Mouse (Mus musculus) embryonic facial prominence, embryonic 13.5 days (tissue): Measurements from ENCODE around the gene Ptpn7. TPM values are rescaled to one million over a fixed set of nuclear protein-coding genes. Genes with fewer than 3 reads are reported as not detected.
"Not testable (repeated sequence)": the region's sequence is repeated elsewhere in the genome, so short reads cannot be mapped to it uniquely, and the experiment has no call there.

Source experiments
- ATAC-seq: fragments of 200-750 bp; cut with Nextera tagmentation; 2 replicates; pipeline ENCODE4 v1.8.0; 2017; ENCODE audit warnings: low read depth; ENCODE audit not compliant: insufficient number of reproducible peaks, insufficient read depth, low FRiP score, low TSS enrichment
- H3K27ac ChIP-seq: fragments of 300-500 bp; sonication (generic); 2 replicates; pipeline ENCODE4 v1.5.1; 2015; ENCODE audit warnings: moderate library complexity, mild to moderate bottlenecking, inconsistent platforms
- H3K27me3 ChIP-seq: fragments of 300-500 bp; sonication (generic); 2 replicates; pipeline ENCODE4 v1.6.1; 2015; ENCODE audit warnings: mild to moderate bottlenecking, inconsistent platforms
- H3K36me3 ChIP-seq: fragments of 300-500 bp; sonication (generic); 2 replicates; pipeline ENCODE4 v1.6.1; 2015; ENCODE audit warnings: mild to moderate bottlenecking, inconsistent platforms
- H3K4me1 ChIP-seq: fragments of 300-500 bp; sonication (generic); 2 replicates; pipeline ENCODE4 v1.6.1; 2015; ENCODE audit warnings: inconsistent platforms
- H3K4me2 ChIP-seq: fragments of 300-500 bp; sonication (generic); 2 replicates; pipeline ENCODE4 v1.6.1; 2015; ENCODE audit warnings: moderate library complexity, mild to moderate bottlenecking, inconsistent platforms
- H3K4me3 ChIP-seq: fragments of 300-500 bp; sonication (generic); 2 replicates; pipeline ENCODE4 v1.5.1; 2015; ENCODE audit warnings: mild to moderate bottlenecking, inconsistent platforms
- H3K9ac ChIP-seq: fragments of 300-500 bp; sonication (generic); 2 replicates; pipeline ENCODE4 v1.6.1; 2015; ENCODE audit warnings: mild to moderate bottlenecking, inconsistent platforms
- H3K9me3 ChIP-seq: fragments of 300-500 bp; sonication (generic); 2 replicates; pipeline ENCODE4 v1.6.1; 2016; ENCODE audit warnings: inconsistent platforms
- WGBS: fragments of 180-500 bp; shearing (Covaris S2); methylation state at CpG from one replicate; pipeline ENCODE4 v1.1.7; 2015; ENCODE audit warnings: mixed read lengths; 5-methylcytosine and 5-hydroxymethylcytosine counted together
- polyA plus RNA-seq: library from polyadenylated mRNA; unstranded; fragments of >200 nt; fragmentation: Nextera tagmentation; extraction: Ambion mirVana; gene quantifications from 2 replicates; pipeline ENCODE4 v1.2.1, GENCODE M21; 2015

Ptpn7 gene
- polyA plus RNA-seq, 1 experiment from 2014 or later: 2.2 TPM

- no peak overlapping the region for H3K27ac ChIP-seq
- ATAC-seq: no peak
- no peak overlapping the region for H3K9ac ChIP-seq
- H3K4me3 ChIP-seq: no peak overlapping the region
- H3K36me3 ChIP-seq: no peaks in the 10 kb centered on the region
- no peaks in the 10 kb centered on the region for H3K9me3 ChIP-seq
- H3K4me1 ChIP-seq: 0 out of 2 replicates have a peak, but pooled peaks cover 2% of the 10 kb centered on the region
- 83% methylated on average over 3 of the region's 3 CpGs for WGBS
- H3K27me3 ChIP-seq: no peaks in the 10 kb centered on the region
- H3K4me2 ChIP-seq: no peak overlapping the region
Measured at GRCm38 (mm10) chr1:135177724-135178123, 45.2 kb downstream of the Ptpn7 start.

DNA sequence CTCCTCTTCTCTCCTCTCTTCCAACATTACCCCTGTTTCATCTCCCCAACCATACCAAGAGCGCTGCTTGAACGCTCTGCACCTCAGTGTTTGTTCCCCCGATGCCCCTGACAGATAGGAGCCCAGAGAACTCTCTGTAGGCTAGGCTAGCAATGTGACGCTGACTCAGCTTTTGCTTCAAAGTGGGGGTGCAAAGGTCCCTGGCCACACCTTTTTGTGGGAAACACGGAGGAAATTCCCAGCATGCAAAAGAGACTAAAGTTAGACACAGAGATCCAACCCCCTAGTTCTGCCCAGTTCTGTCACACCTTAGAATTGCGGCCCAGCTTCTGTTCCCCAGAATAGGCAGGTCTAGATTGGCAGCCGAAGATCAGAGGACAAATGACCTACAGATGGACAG is 46.4 kb downstream of the Ptpn7 start:
- Histone ChIP-seq H3K27me3 (no peaks in the 10 kb centered on the region), H3K4me2 (no peak overlapping the region), H3K4me1 (peaks cover 4% of the 10 kb centered on the region; the same call in 1 of the 2 replicates), H3K4me3 (no peak overlapping the region), H3K9me3 (no peaks in the 10 kb centered on the region), H3K27ac (no peak overlapping the region), H3K9ac (no peak overlapping the region), H3K36me3 (no peaks in the 10 kb centered on the region)
- no peak for ATAC-seq
- WGBS: 85% methylated on average over 7 of the region's 7 CpGs

DNA sequence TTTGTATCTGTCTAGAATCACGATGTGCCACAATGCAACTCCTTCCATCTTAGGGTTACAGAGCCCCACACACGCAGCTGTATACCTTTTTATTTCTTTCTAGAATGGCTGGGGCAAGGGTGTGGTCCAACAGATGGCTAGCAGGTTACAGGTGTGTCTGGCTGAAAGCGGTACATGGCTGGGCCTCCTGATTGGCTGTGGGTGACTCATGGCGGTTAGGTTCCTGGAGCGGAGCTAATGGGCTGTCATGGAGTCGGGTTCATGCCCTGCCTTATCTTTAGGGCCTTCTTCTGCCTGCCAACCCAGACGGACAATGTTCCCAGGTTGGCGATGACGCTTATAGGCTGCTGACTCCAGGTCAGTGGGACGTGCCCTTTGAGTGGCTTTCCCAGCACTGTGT is 48.3 kb downstream of the Ptpn7 start:
- Histone ChIP-seq H3K27me3 (peaks cover 5% of the 10 kb centered on the region), H3K4me2 (no peak overlapping the region), H3K36me3 (no peaks in the 10 kb centered on the region), H3K4me3 (no peak overlapping the region), H3K4me1 (peaks cover 8% of the 10 kb centered on the region; the same call in 1 of the 2 replicates), H3K9ac (no peak overlapping the region), H3K27ac (no peak overlapping the region), H3K9me3 (no peaks in the 10 kb centered on the region)
- 83% methylated on average over 10 of the region's 10 CpGs for WGBS
- ATAC-seq: no peak

DNA sequence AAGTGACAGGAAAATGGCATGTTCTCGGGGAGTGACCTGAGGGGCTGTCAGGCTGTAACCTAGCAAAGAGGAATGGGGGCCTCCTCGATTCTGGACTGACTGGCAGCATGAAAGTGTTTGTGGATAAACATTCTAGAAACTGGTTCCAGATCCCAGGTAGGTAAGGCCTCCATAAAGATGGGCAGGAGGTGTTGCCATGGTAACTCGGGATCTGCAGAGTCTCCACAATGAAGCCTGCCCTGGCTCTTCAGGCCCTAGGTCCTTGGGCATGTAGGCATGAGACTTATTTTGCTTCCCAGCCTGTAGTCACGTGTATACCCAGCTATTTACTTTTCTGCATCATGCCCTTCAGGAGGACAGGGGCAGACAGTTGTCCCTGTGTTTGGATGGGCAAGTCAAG is 48.8 kb downstream of the Ptpn7 start:
- Histone ChIP-seq H3K4me1 (peaks cover 8% of the 10 kb centered on the region; the same call in 1 of the 2 replicates), H3K4me3 (no peak overlapping the region), H3K9ac (no peak overlapping the region), H3K9me3 (no peaks in the 10 kb centered on the region), H3K27ac (no peak overlapping the region), H3K36me3 (no peaks in the 10 kb centered on the region), H3K4me2 (no peak overlapping the region), H3K27me3 (peaks cover 5% of the 10 kb centered on the region)
- WGBS: 69% methylated on average over 4 of the region's 4 CpGs
- no peak for ATAC-seq

DNA sequence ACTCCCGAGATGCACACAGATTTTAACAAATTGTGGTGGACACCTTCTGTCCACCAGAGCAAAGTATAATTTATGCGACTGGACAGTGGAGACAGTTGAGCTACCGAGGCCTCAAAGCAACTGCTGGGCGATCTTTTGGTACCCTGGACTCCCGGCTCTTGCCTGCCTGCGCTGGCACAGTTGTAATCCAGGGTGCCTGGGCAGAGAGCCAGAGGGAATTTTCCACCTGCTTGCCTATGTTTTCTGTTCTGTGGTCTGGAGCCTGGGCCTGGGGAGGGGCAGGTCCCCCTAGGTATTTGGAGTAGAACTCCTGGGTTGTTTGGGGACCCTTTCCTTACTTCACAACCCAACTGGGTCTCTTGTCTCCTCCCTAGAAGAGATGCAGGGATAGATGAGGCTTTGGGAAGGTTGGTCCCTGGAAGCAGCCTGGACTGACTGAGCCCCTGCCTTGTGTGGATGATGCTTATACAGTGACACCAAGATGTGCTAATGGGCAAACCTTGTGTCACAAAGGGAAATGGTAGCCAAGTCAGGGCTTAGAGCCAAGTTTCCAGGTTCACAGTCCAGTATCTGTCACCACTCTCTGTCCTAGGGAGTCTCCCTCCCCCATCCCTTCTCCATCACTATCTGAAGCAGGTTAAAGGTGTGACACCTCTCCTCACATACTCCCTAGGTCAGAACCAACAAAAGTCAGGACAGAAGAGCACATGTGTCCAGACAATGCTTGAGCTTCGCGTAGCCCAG is 49.6 kb downstream of the Ptpn7 start:
- Histone ChIP-seq H3K27me3 (peaks cover 5% of the 10 kb centered on the region), H3K4me2 (no peak overlapping the region), H3K36me3 (no peaks in the 10 kb centered on the region), H3K27ac (no peak overlapping the region), H3K4me3 (no peak overlapping the region), H3K4me1 (peaks cover 8% of the 10 kb centered on the region; the same call in 1 of the 2 replicates), H3K9me3 (no peaks in the 10 kb centered on the region), H3K9ac (no peak overlapping the region)
- 79% methylated on average over 8 of the region's 8 CpGs for WGBS
- ATAC-seq: no peak

- 68% methylated on average over 3 of the region's 3 CpGs for WGBS
- Histone ChIP-seq H3K27ac (no peak overlapping the region), H3K36me3 (no peaks in the 10 kb centered on the region), H3K4me3 (no peak overlapping the region), H3K9ac (no peak overlapping the region), H3K4me2 (no peak overlapping the region), H3K4me1 (peaks cover 8% of the 10 kb centered on the region; the same call in 1 of the 2 replicates), H3K27me3 (peaks cover 5% of the 10 kb centered on the region), H3K9me3 (no peaks in the 10 kb centered on the region)
- ATAC-seq: no peak
Measured at GRCm38 (mm10) chr1:135182975-135183374, 50.5 kb downstream of the Ptpn7 start.

DNA sequence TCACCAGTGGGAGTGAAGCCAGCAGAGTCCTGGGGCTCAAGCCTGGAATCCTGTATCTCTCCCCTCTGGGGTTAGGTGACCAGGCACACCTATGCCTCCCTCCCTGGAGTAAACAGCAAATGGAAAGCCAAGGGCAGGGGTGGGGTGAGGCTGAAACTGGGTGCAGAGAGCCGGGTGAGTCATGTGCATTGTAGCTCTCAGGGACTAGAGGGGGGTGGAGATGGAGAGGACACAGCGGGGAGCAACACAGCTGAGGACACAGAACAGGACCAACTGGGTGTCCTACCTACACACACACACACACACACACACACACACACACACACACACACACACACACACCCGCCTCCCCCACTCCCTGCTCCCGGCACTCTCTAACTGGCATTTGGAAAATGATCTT is 50.9 kb downstream of the Ptpn7 start:
- H3K9ac ChIP-seq: no peak overlapping the region
- no peaks in the 10 kb centered on the region for H3K36me3 ChIP-seq
- H3K27me3 ChIP-seq: peaks cover 5% of the 10 kb centered on the region
- 74% methylated on average over 3 of the region's 4 CpGs for WGBS
- H3K9me3 ChIP-seq: no peaks in the 10 kb centered on the region
- ATAC-seq: no peak
- H3K27ac ChIP-seq: no peak overlapping the region
- no peak overlapping the region for H3K4me2 ChIP-seq
- H3K4me3 ChIP-seq: no peak overlapping the region
- H3K4me1 ChIP-seq: peaks cover 8% of the 10 kb centered on the region; the same call in 1 of the 2 replicates

- ATAC-seq: no peak
Measured at GRCm38 (mm10) chr1:135183941-135184570, 51.6 kb downstream of the Ptpn7 start.

GRCm38 (mm10) chr1:135185936-135186335 is 53.4 kb downstream of the Ptpn7 start:
- Histone ChIP-seq H3K36me3 (no peaks in the 10 kb centered on the region), H3K4me1 (peaks cover 6% of the 10 kb centered on the region; the same call in 1 of the 2 replicates), H3K27ac (no peak overlapping the region), H3K9ac (no peak overlapping the region), H3K4me2 (no peak overlapping the region), H3K4me3 (no peak overlapping the region), H3K9me3 (no peaks in the 10 kb centered on the region), H3K27me3 (peaks cover 5% of the 10 kb centered on the region)
- no peak for ATAC-seq
- 42% methylated on average over 5 of the region's 5 CpGs for WGBS

More at GRCm38 (mm10) chr1:135183941-135184570, 51.6 kb downstream of the Ptpn7 start:
- H3K9ac ChIP-seq: no peak overlapping the region
- peaks cover 5% of the 10 kb centered on the region for H3K27me3 ChIP-seq
- H3K36me3 ChIP-seq: no peaks in the 10 kb centered on the region
- peaks cover 8% of the 10 kb centered on the region; the same call in 1 of the 2 replicates for H3K4me1 ChIP-seq
- H3K27ac ChIP-seq: no peak overlapping the region
- no peak overlapping the region for H3K4me3 ChIP-seq
- 51% methylated on average over 11 of the region's 11 CpGs for WGBS
- H3K9me3 ChIP-seq: no peaks in the 10 kb centered on the region
- H3K4me2 ChIP-seq: no peak overlapping the region

- WGBS: 43% methylated on average over 8 of the region's 8 CpGs
- H3K27me3 ChIP-seq: peaks cover 5% of the 10 kb centered on the region
- no peak overlapping the region for H3K4me2 ChIP-seq
- no peak overlapping the region for H3K27ac ChIP-seq
- H3K4me3 ChIP-seq: no peak overlapping the region
- no peaks in the 10 kb centered on the region for H3K9me3 ChIP-seq
- no peak overlapping the region for H3K9ac ChIP-seq
- no peaks in the 10 kb centered on the region for H3K36me3 ChIP-seq
- peaks cover 6% of the 10 kb centered on the region; the same call in 1 of the 2 replicates for H3K4me1 ChIP-seq
- ATAC-seq: no peak
Measured at GRCm38 (mm10) chr1:135186427-135186826, 53.9 kb downstream of the Ptpn7 start.

GRCm38 (mm10) chr1:135187016-135187415 is 54.5 kb downstream of the Ptpn7 start:
- not testable (repeated sequence) for H3K9ac ChIP-seq, H3K36me3 ChIP-seq, H3K9me3 ChIP-seq, H3K27ac ChIP-seq, H3K4me2 ChIP-seq, H3K4me1 ChIP-seq, ATAC-seq, H3K4me3 ChIP-seq, H3K27me3 ChIP-seq
- 36% methylated on average over 2 of the region's 2 CpGs for WGBS

GRCm38 (mm10) chr1:135188197-135188596 is 55.7 kb downstream of the Ptpn7 start:
- Histone ChIP-seq H3K9me3 (no peaks in the 10 kb centered on the region), H3K27me3 (peaks cover 5% of the 10 kb centered on the region), H3K36me3 (no peaks in the 10 kb centered on the region), H3K4me1 (peaks cover 6% of the 10 kb centered on the region; the same call in 1 of the 2 replicates), H3K4me3 (no peak overlapping the region), H3K27ac (no peak overlapping the region), H3K4me2 (no peak overlapping the region), H3K9ac (no peak overlapping the region)
- ATAC-seq: no peak
- 32% methylated on average over 3 of the region's 3 CpGs for WGBS
